Mouse (Mus musculus): ENCODE results near the gene Loxl4. TPM values are rescaled to one million over a fixed set of nuclear protein-coding genes. Genes with fewer than 3 reads are reported as not detected.

The Loxl4 gene
- polyA plus RNA-seq, 1 experiment from 2014 or later, result 0.13 TPM

- no peaks in the 10 kb centered on the region; the same call in 1 of the 2 replicates for H3K4me1 ChIP-seq (replicated peaks; ENCODE audit: control insufficient read depth, insufficient read depth, low read length)
- H3K4me2 ChIP-seq (replicated peaks), result no peak overlapping the region
- H3K4me3 ChIP-seq (replicated peaks; ENCODE audit: low read length), result no peak overlapping the region
- no peak overlapping the region for H3K27ac ChIP-seq
- 0 out of 2 replicates have a peak, but pooled peaks cover 3% of the 10 kb centered on the region for H3K27me3 ChIP-seq (ENCODE audit: control insufficient read depth, insufficient read depth, low read length)
- H3K36me3 ChIP-seq (replicated peaks; ENCODE audit: control insufficient read depth, insufficient read depth), result no peaks in the 10 kb centered on the region
- no peak overlapping the region for H3K9ac ChIP-seq
- 21% methylated on average over 6 of the region's 6 CpGs for WGBS
- no peaks in the 10 kb centered on the region for H3K9me3 ChIP-seq (ENCODE audit: control insufficient read depth, low read length)
- no peak for DNase-seq (ENCODE audit: low spot score)
- no peak for ATAC-seq (ENCODE audit: low FRiP score)
Observed at GRCm38 (mm10) chr19:42653091-42653490, 40.5 kb upstream of the Loxl4 start.

- Histone ChIP-seq H3K27ac (no peak overlapping the region), H3K4me1 (replicated peaks; ENCODE audit: control insufficient read depth, insufficient read depth, low read length) (no peaks in the 10 kb centered on the region; the same call in 1 of the 2 replicates), H3K4me2 (replicated peaks) (no peak overlapping the region), H3K9ac (no peak overlapping the region), H3K9me3 (ENCODE audit: control insufficient read depth, low read length) (no peaks in the 10 kb centered on the region), H3K4me3 (replicated peaks; ENCODE audit: low read length) (no peak overlapping the region), H3K36me3 (replicated peaks; ENCODE audit: control insufficient read depth, insufficient read depth) (no peaks in the 10 kb centered on the region), H3K27me3 (ENCODE audit: control insufficient read depth, insufficient read depth, low read length) (no peaks in the 10 kb centered on the region)
- DNase-seq (ENCODE audit: low spot score), result no peak
- WGBS, result 77% methylated on average over 7 of the region's 7 CpGs
- ATAC-seq (ENCODE audit: low FRiP score), result no peak
Observed at GRCm38 (mm10) chr19:42652425-42652824, 39.8 kb upstream of the Loxl4 start.

- Histone ChIP-seq H3K36me3 (replicated peaks; ENCODE audit: control insufficient read depth, insufficient read depth) (no peaks in the 10 kb centered on the region), H3K9ac (no peak overlapping the region), H3K4me3 (replicated peaks; ENCODE audit: low read length) (no peak overlapping the region), H3K27ac (no peak overlapping the region), H3K9me3 (ENCODE audit: control insufficient read depth, low read length) (0 out of 2 replicates have a peak, but pooled peaks cover 5% of the 10 kb centered on the region), H3K4me2 (replicated peaks) (no peak overlapping the region), H3K4me1 (replicated peaks; ENCODE audit: control insufficient read depth, insufficient read depth, low read length) (no peaks in the 10 kb centered on the region), H3K27me3 (ENCODE audit: control insufficient read depth, insufficient read depth, low read length) (no peaks in the 10 kb centered on the region)
- no peak for ATAC-seq (ENCODE audit: low FRiP score)
- DNase-seq (ENCODE audit: low spot score), result no peak
- WGBS, result 83% methylated on average over 9 of the region's 9 CpGs
Observed at GRCm38 (mm10) chr19:42640211-42640610, 27.6 kb upstream of the Loxl4 start.

GRCm38 (mm10) chr19:42639544-42639943 is 26.9 kb upstream of the Loxl4 start:
- no peaks in the 10 kb centered on the region for H3K9me3 ChIP-seq (ENCODE audit: control insufficient read depth, low read length)
- H3K4me1 ChIP-seq (replicated peaks; ENCODE audit: control insufficient read depth, insufficient read depth, low read length), result no peaks in the 10 kb centered on the region
- H3K36me3 ChIP-seq (replicated peaks; ENCODE audit: control insufficient read depth, insufficient read depth), result no peaks in the 10 kb centered on the region
- H3K27me3 ChIP-seq (ENCODE audit: control insufficient read depth, insufficient read depth, low read length), result no peaks in the 10 kb centered on the region
- H3K27ac ChIP-seq, result no peak overlapping the region
- DNase-seq (ENCODE audit: low spot score) (no peak), ATAC-seq (ENCODE audit: low FRiP score) (no peak)
- no peak overlapping the region for H3K4me3 ChIP-seq (replicated peaks; ENCODE audit: low read length)
- WGBS, result 76% methylated on average over 8 of the region's 8 CpGs
- H3K9ac ChIP-seq, result no peak overlapping the region
- H3K4me2 ChIP-seq (replicated peaks), result no peak overlapping the region

GRCm38 (mm10) chr19:42638604-42639481 is 26.2 kb upstream of the Loxl4 start:
- WGBS, result 48% methylated on average over 8 of the region's 8 CpGs
- no peak for DNase-seq (ENCODE audit: low spot score)
- H3K4me1 ChIP-seq (replicated peaks; ENCODE audit: control insufficient read depth, insufficient read depth, low read length), result no peaks in the 10 kb centered on the region

GRCm38 (mm10) chr19:42636631-42637030 is 24.0 kb upstream of the Loxl4 start:
- H3K27me3 ChIP-seq (ENCODE audit: control insufficient read depth, insufficient read depth, low read length), result no peaks in the 10 kb centered on the region
- H3K36me3 ChIP-seq (replicated peaks; ENCODE audit: control insufficient read depth, insufficient read depth), result no peaks in the 10 kb centered on the region
- no peak overlapping the region for H3K9ac ChIP-seq
- H3K9me3 ChIP-seq (ENCODE audit: control insufficient read depth, low read length), result no peaks in the 10 kb centered on the region
- WGBS, result 53% methylated on average over 11 of the region's 11 CpGs
- no peak overlapping the region for H3K4me2 ChIP-seq (replicated peaks)
- DNase-seq (ENCODE audit: low spot score) (no peak), ATAC-seq (ENCODE audit: low FRiP score) (no peak)
- no peak overlapping the region for H3K4me3 ChIP-seq (replicated peaks; ENCODE audit: low read length)
- peaks cover 4% of the 10 kb centered on the region; the same call in 1 of the 2 replicates for H3K4me1 ChIP-seq (replicated peaks; ENCODE audit: control insufficient read depth, insufficient read depth, low read length)
- H3K27ac ChIP-seq, result no peak overlapping the region

More at GRCm38 (mm10) chr19:42638604-42639481, 26.2 kb upstream of the Loxl4 start:
- H3K9me3 ChIP-seq (ENCODE audit: control insufficient read depth, low read length), result no peaks in the 10 kb centered on the region
- no peaks in the 10 kb centered on the region for H3K27me3 ChIP-seq (ENCODE audit: control insufficient read depth, insufficient read depth, low read length)
- H3K27ac ChIP-seq, result no peak overlapping the region
- ATAC-seq (ENCODE audit: low FRiP score), result no peak
- no peak overlapping the region for H3K9ac ChIP-seq
- no peak overlapping the region for H3K4me3 ChIP-seq (replicated peaks; ENCODE audit: low read length)
- no peaks in the 10 kb centered on the region for H3K36me3 ChIP-seq (replicated peaks; ENCODE audit: control insufficient read depth, insufficient read depth)
- no peak overlapping the region for H3K4me2 ChIP-seq (replicated peaks)

- Histone ChIP-seq H3K27ac (no peak overlapping the region), H3K36me3 (replicated peaks; ENCODE audit: control insufficient read depth, insufficient read depth) (no peaks in the 10 kb centered on the region), H3K4me2 (replicated peaks) (no peak overlapping the region), H3K4me3 (replicated peaks; ENCODE audit: low read length) (no peak overlapping the region), H3K27me3 (ENCODE audit: control insufficient read depth, insufficient read depth, low read length) (no peaks in the 10 kb centered on the region), H3K4me1 (replicated peaks; ENCODE audit: control insufficient read depth, insufficient read depth, low read length) (peaks cover 9% of the 10 kb centered on the region; the same call in 1 of the 2 replicates), H3K9ac (no peak overlapping the region), H3K9me3 (ENCODE audit: control insufficient read depth, low read length) (no peaks in the 10 kb centered on the region)
- ATAC-seq (ENCODE audit: low FRiP score), result no peak
- no peak for DNase-seq (ENCODE audit: low spot score)
- WGBS, result 87% methylated on average over 2 of the region's 2 CpGs
Observed at GRCm38 (mm10) chr19:42633650-42634049, 21.0 kb upstream of the Loxl4 start.

- Histone ChIP-seq H3K27ac (no peak overlapping the region), H3K4me1 (replicated peaks; ENCODE audit: control insufficient read depth, insufficient read depth, low read length) (peaks cover 9% of the 10 kb centered on the region; the same call in 1 of the 2 replicates), H3K27me3 (ENCODE audit: control insufficient read depth, insufficient read depth, low read length) (no peaks in the 10 kb centered on the region), H3K9ac (no peak overlapping the region), H3K4me2 (replicated peaks) (no peak overlapping the region), H3K9me3 (ENCODE audit: control insufficient read depth, low read length) (no peaks in the 10 kb centered on the region), H3K36me3 (replicated peaks; ENCODE audit: control insufficient read depth, insufficient read depth) (no peaks in the 10 kb centered on the region), H3K4me3 (replicated peaks; ENCODE audit: low read length) (no peak overlapping the region)
- no peak for ATAC-seq (ENCODE audit: low FRiP score)
- 81% methylated on average over 4 of the region's 4 CpGs for WGBS
- no peak for DNase-seq (ENCODE audit: low spot score)
Observed at GRCm38 (mm10) chr19:42632301-42632700, 19.7 kb upstream of the Loxl4 start.

- H3K4me3 ChIP-seq (replicated peaks; ENCODE audit: low read length), result no peak overlapping the region
- H3K9me3 ChIP-seq (ENCODE audit: control insufficient read depth, low read length), result no peaks in the 10 kb centered on the region
- H3K9ac ChIP-seq, result no peak overlapping the region
- peak overlapping the region; percentile 19 for H3K4me2 ChIP-seq (replicated peaks)
- no peak overlapping the region for H3K27ac ChIP-seq
- WGBS, result 30% methylated on average over 8 of the region's 8 CpGs
- no peaks in the 10 kb centered on the region for H3K36me3 ChIP-seq (replicated peaks; ENCODE audit: control insufficient read depth, insufficient read depth)
- ATAC-seq (ENCODE audit: low FRiP score), result no peak
- peaks cover 9% of the 10 kb centered on the region; the same call in 1 of the 2 replicates for H3K4me1 ChIP-seq (replicated peaks; ENCODE audit: control insufficient read depth, insufficient read depth, low read length)
- no peaks in the 10 kb centered on the region for H3K27me3 ChIP-seq (ENCODE audit: control insufficient read depth, insufficient read depth, low read length)
- DNase-seq (ENCODE audit: low spot score), result peak; percentile 33
Observed at GRCm38 (mm10) chr19:42631541-42631961, 18.9 kb upstream of the Loxl4 start.
